Mouse (Mus musculus) neural tube, embryonic 14.5 days (tissue): ENCODE results near the gene Steap4. TPM values are rescaled to one million over a fixed set of nuclear protein-coding genes. Genes with fewer than 3 reads are reported as not detected.

Source experiments
- ATAC-seq: fragments of 200-750 bp; cut with Nextera tagmentation; 2 replicates; pipeline ENCODE4 v1.8.0; 2017; ENCODE audit warnings: low read depth, mild to moderate bottlenecking, moderate TSS enrichment, moderate library complexity
- H3K27ac ChIP-seq: fragments of 300-500 bp; sonication (generic); 2 replicates; pipeline ENCODE4 v1.5.1; 2014; ENCODE audit warnings: low read depth, mild to moderate bottlenecking, control low read depth, low read length, moderate library complexity, mixed read lengths
- H3K27me3 ChIP-seq: fragments of 300-500 bp; sonication (generic); 2 replicates; pipeline ENCODE4 v1.6.1; 2014; ENCODE audit warnings: low read length; ENCODE audit not compliant: control insufficient read depth, insufficient read depth
- H3K36me3 ChIP-seq: fragments of 300-500 bp; sonication (generic); 2 replicates; pipeline ENCODE4 v1.6.1; 2014; ENCODE audit warnings: low read length, mixed read lengths; ENCODE audit not compliant: control insufficient read depth, insufficient read depth
- H3K4me1 ChIP-seq: fragments of 300-500 bp; sonication (generic); 2 replicates; pipeline ENCODE4 v1.6.1; 2014; ENCODE audit warnings: low read length; ENCODE audit not compliant: control insufficient read depth, insufficient read depth
- H3K4me2 ChIP-seq: fragments of 300-500 bp; sonication (generic); 2 replicates; pipeline ENCODE4 v1.6.1; 2014; ENCODE audit warnings: mild to moderate bottlenecking, low read depth, low read length, control low read depth
- H3K4me3 ChIP-seq: fragments of 300-500 bp; sonication (generic); 2 replicates; pipeline ENCODE4 v1.5.1; 2014; ENCODE audit warnings: low read depth, low read length, control low read depth, mixed read lengths
- H3K9ac ChIP-seq: fragments of 300-500 bp; sonication (generic); replicated peaks from 2 replicates; pipeline ENCODE4 v1.6.1; 2014; ENCODE audit warnings: low read depth, mild to moderate bottlenecking, control low read depth, low read length, mixed read lengths
- H3K9me3 ChIP-seq: fragments of 300-500 bp; sonication (generic); 2 replicates; pipeline ENCODE4 v1.6.1; 2016; ENCODE audit warnings: low read length; ENCODE audit not compliant: control insufficient read depth
- WGBS: fragments of 180-500 bp; shearing (Covaris S2); extraction: QIAGEN DNeasy Blood & Tissue Kit; methylation state at CpG from one replicate; pipeline ENCODE4 v1.1.7; 2014; 5-methylcytosine and 5-hydroxymethylcytosine counted together
- polyA plus RNA-seq: library from polyadenylated mRNA; unstranded; fragments of >200 nt; fragmentation: Nextera tagmentation; extraction: Ambion mirVana; gene quantifications from 2 replicates; pipeline ENCODE4 v1.2.1, GENCODE M21; 2014

The Steap4 gene
- polyA plus RNA-seq, 1 experiment from 2014 or later = not detected

DNA sequence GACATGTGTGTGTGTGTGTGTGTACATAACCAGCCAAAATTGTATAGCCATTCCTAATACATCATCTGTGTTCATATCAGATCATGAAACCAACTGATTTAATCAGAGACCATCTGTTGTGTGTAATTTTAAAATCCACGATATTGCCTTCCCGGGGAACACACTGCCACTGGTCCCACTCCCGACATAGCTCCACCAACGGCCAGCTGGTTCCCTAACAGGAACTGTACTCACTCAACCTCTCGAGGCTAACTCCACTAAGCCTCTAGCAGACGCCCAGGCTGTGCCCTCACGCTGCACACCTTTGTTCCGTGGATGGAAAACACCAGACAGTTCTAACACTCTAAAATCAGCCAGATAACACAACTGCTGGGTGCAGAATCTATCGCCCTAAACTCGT lies 40.2 kb downstream of the Steap4 start:
- no peak overlapping the region for H3K27ac ChIP-seq
- ATAC-seq = no peak
- H3K4me2 ChIP-seq = no peak overlapping the region
- no peaks in the 10 kb centered on the region for H3K27me3 ChIP-seq
- H3K9ac ChIP-seq = no peak overlapping the region
- H3K4me1 ChIP-seq = no peaks in the 10 kb centered on the region
- WGBS = 85% methylated on average over 10 of the region's 10 CpGs
- no peaks in the 10 kb centered on the region for H3K36me3 ChIP-seq
- no peak overlapping the region for H3K4me3 ChIP-seq
- no peaks in the 10 kb centered on the region for H3K9me3 ChIP-seq

DNA sequence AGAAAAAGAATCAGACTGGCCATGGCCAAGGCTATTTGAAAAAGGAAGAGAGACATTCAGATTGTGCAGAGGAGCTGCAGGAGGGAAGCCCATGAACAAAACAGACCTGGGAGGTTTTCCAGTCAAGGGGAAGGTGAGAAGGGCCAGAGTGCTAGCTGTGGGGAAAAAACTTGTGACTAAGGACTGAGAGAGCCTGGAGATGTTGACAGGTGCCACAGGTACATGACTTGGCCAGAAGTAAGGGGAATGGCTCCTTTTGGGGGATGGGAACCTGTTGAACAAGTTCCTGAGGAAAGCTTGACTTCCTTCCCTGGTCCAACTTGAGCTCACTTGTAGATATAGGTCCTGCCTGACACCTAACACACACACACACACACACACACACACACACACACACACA lies 42.6 kb downstream of the Steap4 start:
- Histone ChIP-seq H3K4me3 (no peak overlapping the region), H3K36me3 (no peaks in the 10 kb centered on the region)
- no peak for ATAC-seq

DNA sequence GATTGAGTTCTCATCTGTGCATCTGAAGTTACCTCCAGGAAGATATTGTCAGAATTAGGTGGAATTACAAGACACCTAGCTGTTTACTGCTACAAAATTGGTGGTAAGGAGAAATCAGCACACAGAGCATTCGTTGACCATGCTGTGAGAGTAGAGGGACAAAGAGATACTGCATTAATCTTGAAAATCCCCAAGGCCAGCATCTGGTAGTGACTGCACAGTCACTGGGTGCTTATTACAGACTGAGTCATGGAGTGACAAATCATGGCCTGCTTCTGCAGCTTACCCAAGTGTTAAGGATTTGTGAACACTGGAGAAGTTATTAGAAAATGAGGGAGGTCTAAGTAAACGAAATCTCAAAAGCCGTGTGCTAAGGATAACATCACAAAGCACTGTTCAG lies 53.0 kb downstream of the Steap4 start:
- H3K27ac ChIP-seq = no peak overlapping the region
- H3K4me2 ChIP-seq = no peak overlapping the region
- H3K36me3 ChIP-seq = no peaks in the 10 kb centered on the region
- H3K9me3 ChIP-seq = no peaks in the 10 kb centered on the region
- H3K9ac ChIP-seq = no peak overlapping the region
- H3K4me1 ChIP-seq = no peaks in the 10 kb centered on the region
- no peak for ATAC-seq
- H3K4me3 ChIP-seq = no peak overlapping the region
- H3K27me3 ChIP-seq = no peaks in the 10 kb centered on the region
- 78% methylated on average over 3 of the region's 3 CpGs for WGBS

More for the DNA sequence above, 42.6 kb downstream of the Steap4 start:
- Histone ChIP-seq H3K4me2 (no peak overlapping the region), H3K27me3 (no peaks in the 10 kb centered on the region), H3K9ac (no peak overlapping the region), H3K4me1 (no peaks in the 10 kb centered on the region), H3K9me3 (no peaks in the 10 kb centered on the region), H3K27ac (no peak overlapping the region)

Other genes with a start within 250 kb of the Steap4 start
- 171 and 179 TPM in 2 replicates for gene Sri, start 85.6 kb downstream of the Steap4 start, polyA plus RNA-seq